Mouse (Mus musculus): Measurements from ENCODE around the gene Opn4. TPM values are rescaled to one million over a fixed set of nuclear protein-coding genes. Genes with fewer than 3 reads are reported as not detected.

Gene Opn4
- polyA plus RNA-seq, 1 experiment from 2014 or later, result 0.10 TPM

DNA sequence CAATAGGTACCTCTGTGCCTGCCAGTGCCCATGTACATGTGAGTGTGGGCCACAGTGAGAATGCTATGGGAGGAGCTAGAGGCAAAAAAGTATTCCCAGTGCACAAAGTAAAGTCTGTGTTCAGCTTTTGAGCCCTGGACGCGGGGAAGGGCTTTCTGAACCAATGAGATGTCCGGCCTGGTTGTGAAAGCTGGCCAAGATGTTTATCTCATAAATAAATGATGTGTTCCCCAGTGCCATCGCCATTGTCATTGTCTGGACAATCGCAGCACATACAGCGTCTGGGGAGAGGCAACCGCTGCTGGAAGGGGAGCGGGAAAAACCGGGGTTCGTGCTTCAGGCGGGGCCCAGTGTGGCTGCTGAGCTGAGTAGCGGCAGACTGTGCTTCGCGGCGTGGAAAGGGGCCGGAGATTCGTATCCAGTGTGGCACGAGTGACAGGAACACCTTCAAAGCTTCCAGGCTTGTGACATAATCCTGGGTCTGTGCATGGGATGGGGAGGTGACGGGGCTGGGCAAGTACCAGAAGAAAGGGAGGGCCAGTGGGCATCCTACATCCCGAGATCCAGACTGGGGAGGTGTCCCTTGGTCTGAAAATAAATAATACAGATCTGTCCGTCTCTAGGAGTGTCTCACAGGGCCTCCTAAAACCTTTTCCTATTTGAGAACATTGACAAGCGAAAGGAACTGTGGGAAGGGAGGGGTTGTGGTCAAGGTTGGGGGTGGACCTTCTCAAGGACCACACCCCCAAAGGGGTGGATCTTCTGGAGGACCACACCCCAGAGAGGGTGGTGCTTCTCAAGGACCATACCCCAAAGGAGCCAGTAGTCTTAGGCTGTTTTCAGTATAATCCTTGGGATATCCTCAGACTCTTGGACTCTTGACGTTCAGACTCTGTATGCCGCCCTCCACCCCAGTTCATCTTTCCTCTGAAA lies 8.9 kb downstream of the Opn4 start:
- 64% methylated on average over 24 of the region's 24 CpGs for WGBS
- H3K4me1 ChIP-seq (replicated peaks), result peaks cover 4% of the 10 kb centered on the region; the same call in 1 of the 2 replicates
- H3K9me3 ChIP-seq, result no peaks in the 10 kb centered on the region
- no peak for ATAC-seq (ENCODE audit: insufficient number of reproducible peaks, insufficient read depth, low FRiP score, low TSS enrichment, low read depth)
- H3K9ac ChIP-seq (replicated peaks), result no peak overlapping the region
- no peaks in the 10 kb centered on the region for H3K36me3 ChIP-seq
- no peak overlapping the region for H3K4me2 ChIP-seq
- H3K27me3 ChIP-seq, result no peaks in the 10 kb centered on the region
- H3K4me3 ChIP-seq (replicated peaks), result no peak overlapping the region
- no peak overlapping the region for H3K27ac ChIP-seq

DNA sequence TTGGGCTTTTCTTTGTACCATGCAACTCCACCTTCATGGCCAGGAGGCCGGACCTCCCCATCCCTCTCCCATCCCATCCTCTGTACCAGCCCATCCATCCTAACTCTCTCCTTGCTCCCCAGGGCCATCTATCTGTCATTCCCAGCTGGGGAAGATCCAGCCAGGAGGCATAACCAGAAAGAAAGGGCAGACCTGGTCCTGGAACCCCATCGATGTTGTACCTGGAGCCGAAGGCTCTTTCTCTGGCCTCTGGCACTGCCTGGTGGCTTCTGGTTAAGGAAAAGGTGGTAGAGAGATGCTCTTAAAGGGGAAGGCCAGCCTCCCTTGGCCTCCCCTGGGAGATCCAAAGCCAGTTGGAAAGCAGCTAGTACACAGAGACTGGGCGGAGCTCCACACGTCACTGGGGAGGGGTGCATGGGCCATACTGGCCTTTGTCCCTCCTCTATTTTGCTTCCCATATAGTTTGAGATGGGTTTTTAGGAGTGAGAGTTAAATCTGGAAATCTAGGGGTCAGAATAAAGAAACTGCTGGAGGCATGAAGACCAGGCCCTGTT lies 9.8 kb downstream of the Opn4 start:
- no peaks in the 10 kb centered on the region for H3K27me3 ChIP-seq
- H3K4me2 ChIP-seq, result no peak overlapping the region
- WGBS, result 87% methylated on average over 5 of the region's 5 CpGs
- H3K36me3 ChIP-seq, result no peaks in the 10 kb centered on the region
- H3K4me1 ChIP-seq (replicated peaks), result peaks cover 4% of the 10 kb centered on the region; the same call in 1 of the 2 replicates
- no peaks in the 10 kb centered on the region for H3K9me3 ChIP-seq
- no peak overlapping the region for H3K4me3 ChIP-seq (replicated peaks)
- H3K9ac ChIP-seq (replicated peaks), result no peak overlapping the region
- ATAC-seq (ENCODE audit: insufficient number of reproducible peaks, insufficient read depth, low FRiP score, low TSS enrichment, low read depth), result no peak
- H3K27ac ChIP-seq, result no peak overlapping the region

GRCm38 (mm10) chr14:34589185-34589713 lies 10.7 kb downstream of the Opn4 start:
- no peak overlapping the region for H3K9ac ChIP-seq (replicated peaks)
- no peaks in the 10 kb centered on the region for H3K27me3 ChIP-seq
- 95% methylated on average over 8 of the region's 8 CpGs for WGBS
- no peaks in the 10 kb centered on the region for H3K9me3 ChIP-seq
- peaks cover 4% of the 10 kb centered on the region; the same call in 1 of the 2 replicates for H3K4me1 ChIP-seq (replicated peaks)
- H3K4me3 ChIP-seq (replicated peaks), result no peak overlapping the region
- H3K27ac ChIP-seq, result no peak overlapping the region
- no peak for ATAC-seq (ENCODE audit: insufficient number of reproducible peaks, insufficient read depth, low FRiP score, low TSS enrichment, low read depth)
- H3K4me2 ChIP-seq, result no peak overlapping the region
- no peaks in the 10 kb centered on the region for H3K36me3 ChIP-seq

DNA sequence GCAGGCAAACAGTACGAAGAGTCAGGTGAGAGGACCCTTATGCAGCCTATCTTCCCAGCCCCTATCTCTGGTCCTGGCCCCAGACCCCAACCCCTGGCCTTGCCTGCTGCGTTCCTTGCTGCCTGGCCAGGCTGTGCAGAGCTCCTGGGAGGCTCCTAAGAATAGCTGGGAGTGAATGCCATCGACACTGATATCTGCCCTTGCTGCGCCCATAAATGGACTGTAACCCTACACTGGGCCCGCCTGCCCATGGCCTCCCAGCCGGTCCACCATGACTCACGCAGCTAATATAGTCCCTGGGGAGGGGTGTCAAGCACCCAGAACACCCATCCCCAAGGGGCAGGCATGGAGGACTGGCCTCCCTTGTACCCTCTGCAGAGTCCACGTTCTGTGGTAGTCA lies 11.4 kb downstream of the Opn4 start, which contains the start of gene Ldb3:
Gene Ldb3 (minus strand): TSS at position 185 of the 400 bp plus-strand sequence.
- Histone ChIP-seq H3K27ac (no peak within 1 kb of the TSS), H3K9me3 (no peaks in the 10 kb centered on the region), H3K9ac (replicated peaks) (no peak within 1 kb of the TSS), H3K36me3 (no peaks in the 10 kb centered on the region), H3K4me1 (replicated peaks) (peaks cover 4% of the 10 kb centered on the region; the same call in 1 of the 2 replicates), H3K4me3 (replicated peaks) (no peak within 1 kb of the TSS), H3K27me3 (no peaks in the 10 kb centered on the region), H3K4me2 (no peak within 1 kb of the TSS)
- no peak for ATAC-seq (ENCODE audit: insufficient number of reproducible peaks, insufficient read depth, low FRiP score, low TSS enrichment, low read depth)
- WGBS, result 54% methylated on average over 8 of the region's 8 CpGs

DNA sequence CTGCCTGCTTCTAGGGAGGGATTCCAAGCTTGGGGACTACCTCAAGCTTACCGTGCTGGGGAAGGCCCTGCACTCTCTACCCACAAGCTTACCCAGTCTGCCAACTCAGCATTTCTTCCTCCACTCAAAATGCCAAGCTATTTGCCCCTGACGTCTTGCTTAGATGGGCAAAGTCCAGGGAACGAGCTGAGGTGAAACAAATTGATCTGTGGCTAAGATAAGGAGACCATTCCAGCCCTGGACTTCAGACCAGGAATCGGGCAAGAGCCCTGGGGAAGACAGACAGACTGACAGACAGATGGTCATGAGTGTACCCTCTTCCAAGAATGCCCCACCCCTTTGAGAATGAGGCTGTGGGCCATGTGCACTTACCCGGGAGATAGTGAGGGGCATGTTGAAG lies 11.9 kb downstream of the Opn4 start:
- no peak for ATAC-seq (ENCODE audit: insufficient number of reproducible peaks, insufficient read depth, low FRiP score, low TSS enrichment, low read depth)
- Histone ChIP-seq H3K4me2 (no peak overlapping the region), H3K4me1 (replicated peaks) (peaks cover 4% of the 10 kb centered on the region; the same call in 1 of the 2 replicates), H3K27ac (no peak overlapping the region), H3K9ac (replicated peaks) (no peak overlapping the region), H3K27me3 (no peaks in the 10 kb centered on the region), H3K36me3 (no peaks in the 10 kb centered on the region), H3K9me3 (no peaks in the 10 kb centered on the region), H3K4me3 (replicated peaks) (no peak overlapping the region)
- WGBS, result 65% methylated on average over 5 of the region's 5 CpGs

DNA sequence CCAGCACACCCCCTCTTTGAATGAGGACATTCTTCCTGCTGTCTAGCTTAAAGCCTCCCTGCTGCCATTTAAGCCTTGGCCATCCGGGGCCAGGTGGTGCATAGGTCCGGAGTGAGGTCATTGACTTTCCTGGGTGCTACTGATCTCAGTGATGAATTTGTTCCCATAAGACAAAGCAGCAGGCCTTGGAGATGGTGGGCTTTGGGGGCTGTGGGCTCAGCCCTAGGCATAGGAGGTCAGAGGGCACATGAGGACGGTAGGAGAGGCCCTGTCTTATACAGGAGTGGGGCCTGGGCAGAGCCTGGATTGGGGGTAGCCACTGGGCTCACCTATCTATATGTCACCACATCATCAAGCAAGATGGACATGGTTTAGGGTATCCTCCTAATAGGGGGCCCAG lies 13.1 kb downstream of the Opn4 start:
- Histone ChIP-seq H3K4me2 (no peak overlapping the region), H3K4me1 (replicated peaks) (peaks cover 3% of the 10 kb centered on the region; the same call in 1 of the 2 replicates), H3K36me3 (no peaks in the 10 kb centered on the region), H3K4me3 (replicated peaks) (no peak overlapping the region), H3K9me3 (no peaks in the 10 kb centered on the region), H3K9ac (replicated peaks) (no peak overlapping the region), H3K27ac (no peak overlapping the region), H3K27me3 (no peaks in the 10 kb centered on the region)
- WGBS, result 79% methylated on average over 3 of the region's 3 CpGs
- no peak for ATAC-seq (ENCODE audit: insufficient number of reproducible peaks, insufficient read depth, low FRiP score, low TSS enrichment, low read depth)

GRCm38 (mm10) chr14:34585358-34586105 lies 14.4 kb downstream of the Opn4 start:
- Histone ChIP-seq H3K4me1 (replicated peaks) (no peaks in the 10 kb centered on the region), H3K4me2 (no peak overlapping the region), H3K9ac (replicated peaks) (no peak overlapping the region), H3K27ac (no peak overlapping the region), H3K9me3 (no peaks in the 10 kb centered on the region), H3K27me3 (no peaks in the 10 kb centered on the region), H3K36me3 (no peaks in the 10 kb centered on the region), H3K4me3 (replicated peaks) (no peak overlapping the region)
- no peak for ATAC-seq (ENCODE audit: insufficient number of reproducible peaks, insufficient read depth, low FRiP score, low TSS enrichment, low read depth)
- WGBS, result 87% methylated on average over 9 of the region's 9 CpGs

DNA sequence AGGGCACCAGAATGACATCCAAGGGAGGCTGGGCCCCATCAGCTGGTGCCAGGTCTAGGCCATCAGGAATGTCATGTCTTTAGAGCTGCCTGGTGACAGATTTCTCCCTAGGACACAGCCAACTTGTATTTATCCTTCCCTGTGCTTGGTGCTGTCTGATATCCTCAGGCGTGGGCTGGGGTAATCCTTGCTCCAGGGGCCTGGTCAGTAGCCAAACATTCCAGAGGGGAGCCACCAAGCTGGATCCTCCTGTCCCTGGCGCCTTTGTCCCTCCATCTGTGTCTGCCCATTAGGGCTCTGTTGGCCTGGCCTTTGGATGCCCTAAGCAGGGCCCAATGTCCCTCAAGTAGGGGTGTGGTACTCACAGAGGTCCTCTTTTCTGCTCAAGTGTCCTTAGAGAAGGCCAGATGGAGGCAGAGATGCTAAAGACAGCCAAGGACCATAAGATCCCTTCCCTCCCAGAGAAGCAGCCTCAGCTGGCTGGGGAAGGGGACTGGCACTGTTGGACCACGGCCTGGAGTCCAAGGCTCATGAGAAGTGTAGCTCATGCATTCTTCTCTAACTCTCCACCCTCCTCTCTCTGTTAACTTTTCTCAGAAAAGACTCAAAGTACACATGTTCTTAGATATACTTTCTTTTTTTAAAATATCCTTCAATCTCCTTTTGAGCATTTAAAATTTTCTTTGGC lies 17.1 kb downstream of the Opn4 start:
- Histone ChIP-seq H3K4me3 (replicated peaks) (no peak overlapping the region), H3K27ac (no peak overlapping the region), H3K36me3 (no peaks in the 10 kb centered on the region), H3K9me3 (no peaks in the 10 kb centered on the region), H3K4me1 (replicated peaks) (no peaks in the 10 kb centered on the region), H3K4me2 (no peak overlapping the region), H3K27me3 (no peaks in the 10 kb centered on the region), H3K9ac (replicated peaks) (no peak overlapping the region)
- no peak for ATAC-seq (ENCODE audit: insufficient number of reproducible peaks, insufficient read depth, low FRiP score, low TSS enrichment, low read depth)
- WGBS, result 68% methylated on average over 3 of the region's 3 CpGs

GRCm38 (mm10) chr14:34576858-34577257 lies 23.1 kb downstream of the Opn4 start:
- no peaks in the 10 kb centered on the region for H3K9me3 ChIP-seq
- no peaks in the 10 kb centered on the region for H3K36me3 ChIP-seq
- no peak overlapping the region for H3K27ac ChIP-seq
- H3K27me3 ChIP-seq, result no peaks in the 10 kb centered on the region
- ATAC-seq (ENCODE audit: insufficient number of reproducible peaks, insufficient read depth, low FRiP score, low TSS enrichment, low read depth), result no peak
- H3K4me2 ChIP-seq, result no peak overlapping the region
- no peak overlapping the region for H3K4me3 ChIP-seq (replicated peaks)
- 74% methylated on average over 4 of the region's 4 CpGs for WGBS
- H3K4me1 ChIP-seq (replicated peaks), result peaks cover 4% of the 10 kb centered on the region
- no peak overlapping the region for H3K9ac ChIP-seq (replicated peaks)

- Histone ChIP-seq H3K4me2 (no peak overlapping the region), H3K27me3 (no peaks in the 10 kb centered on the region; the same call in 1 of the 2 replicates), H3K36me3 (no peaks in the 10 kb centered on the region), H3K27ac (no peak overlapping the region), H3K9me3 (no peaks in the 10 kb centered on the region), H3K4me3 (replicated peaks) (no peak overlapping the region), H3K4me1 (replicated peaks) (peaks cover 14% of the 10 kb centered on the region), H3K9ac (replicated peaks) (no peak overlapping the region)
- ATAC-seq (ENCODE audit: insufficient number of reproducible peaks, insufficient read depth, low FRiP score, low TSS enrichment, low read depth), result no peak
- 55% methylated on average over 2 of the region's 2 CpGs for WGBS
These were observed 25.9 kb downstream of the Opn4 start for GRCm38 (mm10) chr14:34574068-34574467.
